Mouse (Mus musculus): ENCODE results near the gene Slc16a10.

Gene Slc16a10

DNA sequence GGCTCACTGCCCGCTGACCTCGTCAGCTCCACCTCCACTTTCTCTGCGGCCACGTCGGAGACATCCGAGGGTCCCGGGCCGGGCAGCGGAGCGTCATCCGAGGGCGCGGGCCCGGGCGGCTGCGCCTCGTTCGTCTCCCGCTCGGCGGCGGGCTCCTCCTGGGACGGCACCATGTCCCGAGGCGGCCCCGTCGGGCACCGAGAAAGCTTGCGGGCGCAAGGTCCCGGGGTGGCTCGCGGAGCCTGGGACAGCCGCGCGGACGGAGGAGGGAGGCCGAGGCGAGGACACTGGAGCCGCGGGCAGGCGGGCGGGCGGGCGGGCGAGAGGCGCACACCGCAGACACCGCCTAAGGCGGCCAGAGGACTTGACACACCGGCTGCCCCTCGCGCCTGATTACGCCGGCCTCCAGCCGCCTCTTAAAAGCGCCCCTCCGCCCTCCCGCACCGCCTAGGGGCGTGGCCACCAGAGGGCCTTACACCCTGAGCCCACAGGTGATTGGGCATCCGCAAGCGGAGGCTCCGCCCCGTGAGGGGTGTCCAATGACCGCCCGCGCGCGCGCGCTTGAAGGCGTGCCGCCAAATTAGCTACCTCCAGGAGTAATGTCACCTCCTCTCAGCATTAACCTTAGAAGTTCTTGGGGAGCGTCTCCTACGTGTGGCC is at the start of gene Slc16a10:
Gene Slc16a10 (minus strand): TSS at position 395 of the 660 bp plus-strand sequence.
- peak; percentile 98 for DNase-seq

DNA sequence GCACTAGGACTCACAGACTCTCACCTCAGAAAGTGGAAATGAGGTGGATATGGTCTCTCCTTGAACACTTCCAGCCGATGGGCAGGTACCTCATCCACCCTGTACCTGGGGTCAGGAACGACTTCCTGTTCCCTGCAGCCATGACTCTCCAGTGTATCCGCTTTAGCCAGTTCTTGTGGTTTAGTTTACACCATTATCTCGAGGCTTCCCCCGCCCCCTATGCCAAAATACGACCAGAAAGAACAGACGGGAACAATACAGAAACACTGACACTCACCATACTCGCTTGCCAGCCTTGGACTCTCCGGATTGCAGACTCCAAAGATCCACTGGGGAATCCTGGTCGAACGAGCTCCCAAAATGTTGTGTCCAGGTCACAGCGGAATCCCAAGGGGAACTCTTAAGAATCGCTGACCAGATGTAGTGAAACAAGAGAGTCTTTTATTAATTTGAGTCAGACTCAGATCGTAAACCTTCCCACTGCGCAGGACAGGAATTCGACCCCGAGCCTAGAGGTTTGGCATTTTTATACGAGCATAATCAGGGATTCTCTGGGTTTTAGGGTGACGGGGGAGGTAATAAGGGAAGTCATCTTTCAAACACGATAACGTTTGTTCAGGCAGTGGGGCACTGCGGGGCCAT is 49.4 kb upstream of the Slc16a10 start:
- DNase-seq = no peak

DNA sequence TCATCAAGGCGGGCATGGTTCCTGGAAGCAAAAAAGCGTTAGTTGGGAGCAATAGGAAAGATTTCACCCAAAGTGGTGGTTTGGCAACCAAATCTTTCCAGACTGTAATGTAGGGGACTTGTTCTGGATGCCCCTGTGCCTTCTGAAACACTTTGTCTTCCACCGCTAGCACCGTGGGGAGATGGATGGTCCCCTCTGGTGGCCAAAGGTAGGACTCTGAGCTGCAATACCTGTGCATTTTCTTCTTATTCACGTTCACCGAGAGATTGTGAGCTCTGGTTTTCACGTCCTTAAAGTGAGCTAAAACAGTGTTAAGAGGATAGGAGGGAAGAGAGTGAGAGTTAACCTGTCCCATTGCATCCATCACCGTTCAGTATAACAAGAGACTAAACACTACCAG is 48.8 kb upstream of the Slc16a10 start:
- no peak for DNase-seq

DNA sequence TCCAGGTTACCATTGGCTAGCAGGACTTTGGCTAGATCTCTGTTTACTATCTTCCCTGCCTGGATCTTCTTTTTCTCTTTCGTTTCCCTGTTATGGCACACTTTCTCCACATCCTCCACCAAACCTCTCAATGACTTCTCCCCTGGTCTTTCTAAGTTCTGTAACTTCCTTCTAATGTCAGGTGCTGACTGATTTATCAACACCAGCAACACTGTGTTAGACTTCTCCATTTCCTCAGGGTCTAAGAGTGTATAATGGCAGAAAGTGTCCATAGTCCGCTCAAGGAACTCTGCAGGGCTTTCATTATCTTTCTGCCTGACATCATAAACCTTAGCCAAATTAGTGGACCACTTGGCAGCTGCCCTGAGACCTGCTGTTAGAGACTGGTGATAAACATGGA is 47.6 kb upstream of the Slc16a10 start:
- DNase-seq = no peak

DNA sequence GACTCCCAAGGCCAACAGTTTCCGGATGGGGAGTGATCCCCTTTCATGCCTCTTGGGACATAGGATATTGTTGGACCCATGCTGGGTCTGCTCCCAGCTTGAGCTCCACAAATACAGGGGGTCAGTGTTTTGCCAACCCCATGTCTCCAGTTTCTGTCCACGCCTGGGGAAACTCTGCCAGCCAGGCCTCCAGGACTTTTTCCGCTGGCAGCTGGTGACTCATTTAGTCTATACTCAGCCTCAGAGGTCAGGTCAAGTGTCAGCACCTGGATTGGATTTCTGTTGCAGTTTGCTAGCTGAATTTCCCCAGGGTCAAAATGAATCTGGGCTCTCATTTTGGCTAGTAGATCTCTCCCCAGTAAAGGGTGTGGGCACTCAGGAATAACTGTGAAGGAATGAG is 46.8 kb upstream of the Slc16a10 start:
- no peak for DNase-seq

DNA sequence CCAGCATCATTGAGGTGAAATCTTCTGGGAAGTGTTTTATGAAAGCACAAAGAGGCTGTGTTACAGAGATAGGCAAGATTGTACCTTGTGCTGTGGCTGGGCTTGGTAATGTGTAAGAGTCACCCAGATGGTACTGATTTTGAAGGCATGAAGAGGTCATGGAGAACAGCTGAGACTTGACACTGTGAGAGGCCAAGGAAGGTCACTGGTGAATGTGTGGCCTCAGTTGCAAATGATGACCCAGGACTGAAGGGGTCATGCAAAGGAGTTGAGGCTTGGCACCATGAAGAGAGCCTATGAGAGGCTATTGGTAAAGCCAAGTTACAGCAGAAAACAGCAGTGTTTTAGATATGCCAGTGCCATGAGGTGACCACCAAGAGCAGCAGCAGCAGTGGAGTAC is 43.9 kb upstream of the Slc16a10 start:
- DNase-seq = no peak

DNA sequence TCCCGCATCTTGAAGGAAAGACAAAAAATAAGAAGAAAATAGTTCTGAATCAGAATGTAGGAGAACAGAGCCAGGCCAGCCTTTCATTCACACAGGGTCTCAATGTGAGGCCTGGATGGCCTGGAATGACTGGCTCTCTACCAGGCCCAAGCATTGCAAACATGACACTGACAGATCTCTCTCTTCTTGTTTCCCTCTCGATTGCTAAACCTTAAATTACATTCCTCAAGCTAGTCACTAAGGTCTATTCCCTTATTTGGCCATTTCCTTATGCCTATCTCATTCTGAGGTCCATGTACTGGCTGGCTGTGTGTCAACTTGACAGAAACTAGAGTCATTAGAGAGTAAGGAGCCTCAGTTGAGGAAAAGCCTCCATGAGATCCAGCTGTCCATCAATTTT is 38.0 kb upstream of the Slc16a10 start:
- DNase-seq = no peak

DNA sequence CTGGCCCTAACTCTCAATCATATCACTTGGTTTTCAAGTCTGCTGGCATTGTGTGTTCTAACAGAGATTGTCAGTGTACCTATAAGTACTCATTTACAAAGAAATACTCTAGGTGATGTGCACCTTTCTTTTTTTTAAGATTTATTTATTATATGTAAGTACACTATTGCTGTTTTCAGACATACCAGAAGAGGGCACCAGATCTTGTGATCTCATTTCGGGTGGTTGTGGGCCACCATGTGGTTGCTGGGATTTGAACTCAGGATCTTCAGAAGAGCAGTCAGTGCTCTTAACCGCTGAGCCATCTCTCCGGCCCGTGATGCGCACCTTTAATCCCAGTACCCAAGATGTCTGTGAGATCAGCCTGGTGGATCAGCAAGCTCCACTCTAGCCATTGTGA is 37.1 kb upstream of the Slc16a10 start:
- DNase-seq = no peak

DNA sequence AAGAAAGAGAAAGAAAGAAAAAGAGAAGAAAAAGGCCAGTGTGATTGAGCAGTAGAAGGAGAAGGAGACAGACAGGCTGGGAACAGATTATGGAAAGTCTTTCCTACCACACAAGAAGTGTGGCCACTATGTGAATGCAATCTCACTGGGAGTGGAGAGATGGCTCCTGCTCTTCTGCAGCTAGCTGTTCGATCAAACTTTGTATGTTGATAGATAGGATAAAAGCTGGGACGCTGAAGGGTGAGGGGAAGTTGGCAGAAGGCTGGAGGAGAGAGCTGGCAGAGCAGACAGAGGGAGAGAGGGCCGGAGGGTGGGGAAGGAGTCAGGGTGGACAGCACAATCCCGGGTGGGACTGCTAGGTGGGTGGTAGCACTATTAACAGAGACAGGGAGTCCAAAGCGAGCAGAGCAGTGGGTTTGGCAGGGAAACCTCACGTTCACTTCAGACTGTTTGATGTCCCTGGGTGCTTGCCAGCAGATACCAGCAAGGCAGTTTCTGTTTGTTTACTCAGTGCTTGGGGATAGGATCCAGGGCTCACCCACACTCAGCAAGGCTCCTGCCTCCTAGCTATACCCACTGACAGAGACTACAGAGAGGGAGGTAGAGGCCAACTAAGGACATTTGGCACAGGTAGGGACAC is 35.4 kb upstream of the Slc16a10 start:
- DNase-seq = no peak

DNA sequence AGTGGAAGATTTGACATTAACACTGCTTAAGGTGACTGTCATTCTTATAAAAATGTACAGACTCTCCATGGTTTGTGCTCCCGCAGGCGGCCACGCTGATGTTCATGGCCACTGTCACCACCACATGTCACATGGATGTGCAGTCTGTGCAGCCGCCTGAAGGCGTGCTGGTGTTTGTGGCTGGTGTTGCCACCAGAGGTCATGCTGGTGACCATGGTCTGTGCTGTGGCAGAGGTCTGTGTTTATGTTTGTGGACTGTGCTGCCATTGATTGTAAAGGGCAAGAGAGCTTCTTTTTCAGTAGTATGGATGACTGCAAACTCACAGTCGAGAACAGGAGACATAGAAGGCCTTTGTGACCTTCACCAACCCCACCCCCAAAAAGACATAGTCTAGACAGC is 30.1 kb upstream of the Slc16a10 start:
- DNase-seq = no peak

DNA sequence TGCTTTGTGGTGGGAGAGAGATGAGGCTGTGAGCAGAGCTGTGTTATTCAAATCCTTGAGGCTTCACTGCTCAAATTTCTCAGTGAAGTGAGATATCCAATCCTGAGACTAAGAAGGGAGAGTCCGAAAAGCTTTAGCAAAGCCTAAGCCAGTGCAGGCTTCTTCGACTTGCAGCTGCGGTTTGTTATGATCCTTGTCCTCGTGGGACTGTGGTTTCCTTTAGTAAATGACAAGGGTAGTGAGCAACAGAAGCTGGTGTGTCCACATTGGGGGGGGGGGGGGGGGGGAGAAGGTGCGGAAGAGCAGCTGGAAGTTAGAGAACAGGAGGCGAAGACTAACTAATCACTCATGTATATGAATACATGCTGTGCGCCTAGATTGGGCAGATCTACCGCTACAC is 29.2 kb upstream of the Slc16a10 start:
- DNase-seq = no peak

DNA sequence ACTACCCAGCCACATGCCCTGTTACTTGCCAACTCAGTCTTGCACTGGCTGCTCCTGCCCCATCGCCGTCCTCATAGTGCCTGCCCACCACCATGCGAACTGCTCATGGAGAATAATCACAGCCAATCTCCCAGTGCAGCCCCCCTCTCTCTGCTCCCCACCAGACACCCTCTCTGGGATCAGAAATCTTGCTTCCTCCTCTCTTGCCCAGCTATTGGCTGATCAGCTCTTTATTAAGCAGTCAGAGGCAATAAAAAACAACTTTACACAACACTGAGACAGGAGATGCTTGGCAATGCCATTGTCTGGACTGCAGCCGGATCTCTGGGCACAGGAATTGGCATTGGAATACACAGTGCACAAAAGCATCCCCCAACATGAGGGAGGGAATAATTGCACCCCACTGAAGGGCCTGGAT is 28.1 kb upstream of the Slc16a10 start:
- no peak for DNase-seq

DNA sequence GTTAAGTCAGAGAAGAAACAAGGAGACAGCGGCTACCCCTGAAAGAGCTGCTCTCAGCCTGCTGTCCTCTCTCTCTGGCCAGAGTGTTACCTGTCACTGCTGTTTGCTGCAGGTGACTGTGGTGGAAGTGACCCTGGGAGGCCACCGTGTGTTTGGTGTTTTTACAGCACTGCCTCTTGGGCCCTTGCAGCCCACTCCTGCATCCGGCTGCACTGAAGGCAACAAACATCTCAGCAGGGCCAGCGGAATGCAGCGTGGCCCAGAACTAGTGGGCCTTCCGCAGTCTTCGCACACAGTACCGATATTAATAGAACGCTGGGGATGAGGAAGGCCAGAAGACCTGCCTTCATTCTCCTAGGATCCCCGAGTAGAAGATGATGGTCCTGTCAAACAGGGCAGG is 27.5 kb upstream of the Slc16a10 start:
- DNase-seq = no peak

DNA sequence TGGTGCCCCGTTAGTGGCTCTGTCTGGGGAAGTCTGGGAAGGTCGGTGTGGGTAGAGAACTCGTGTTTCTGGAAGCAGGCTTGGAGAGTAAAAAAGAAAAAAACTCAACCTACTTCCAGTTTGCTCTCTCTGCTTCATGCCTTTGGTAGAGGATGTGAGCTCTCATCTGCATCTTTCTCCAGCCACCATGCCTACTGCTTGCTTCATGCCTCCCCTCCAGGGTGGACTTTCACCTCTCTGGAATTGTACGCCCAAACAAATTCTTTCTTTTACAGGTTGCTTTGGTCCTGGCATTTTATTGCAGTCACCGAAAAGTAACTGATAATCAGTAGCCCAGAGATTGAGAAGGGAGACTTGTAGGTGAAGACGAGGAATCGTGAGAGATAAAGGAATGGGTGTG is 27.0 kb upstream of the Slc16a10 start:
- no peak for DNase-seq

DNA sequence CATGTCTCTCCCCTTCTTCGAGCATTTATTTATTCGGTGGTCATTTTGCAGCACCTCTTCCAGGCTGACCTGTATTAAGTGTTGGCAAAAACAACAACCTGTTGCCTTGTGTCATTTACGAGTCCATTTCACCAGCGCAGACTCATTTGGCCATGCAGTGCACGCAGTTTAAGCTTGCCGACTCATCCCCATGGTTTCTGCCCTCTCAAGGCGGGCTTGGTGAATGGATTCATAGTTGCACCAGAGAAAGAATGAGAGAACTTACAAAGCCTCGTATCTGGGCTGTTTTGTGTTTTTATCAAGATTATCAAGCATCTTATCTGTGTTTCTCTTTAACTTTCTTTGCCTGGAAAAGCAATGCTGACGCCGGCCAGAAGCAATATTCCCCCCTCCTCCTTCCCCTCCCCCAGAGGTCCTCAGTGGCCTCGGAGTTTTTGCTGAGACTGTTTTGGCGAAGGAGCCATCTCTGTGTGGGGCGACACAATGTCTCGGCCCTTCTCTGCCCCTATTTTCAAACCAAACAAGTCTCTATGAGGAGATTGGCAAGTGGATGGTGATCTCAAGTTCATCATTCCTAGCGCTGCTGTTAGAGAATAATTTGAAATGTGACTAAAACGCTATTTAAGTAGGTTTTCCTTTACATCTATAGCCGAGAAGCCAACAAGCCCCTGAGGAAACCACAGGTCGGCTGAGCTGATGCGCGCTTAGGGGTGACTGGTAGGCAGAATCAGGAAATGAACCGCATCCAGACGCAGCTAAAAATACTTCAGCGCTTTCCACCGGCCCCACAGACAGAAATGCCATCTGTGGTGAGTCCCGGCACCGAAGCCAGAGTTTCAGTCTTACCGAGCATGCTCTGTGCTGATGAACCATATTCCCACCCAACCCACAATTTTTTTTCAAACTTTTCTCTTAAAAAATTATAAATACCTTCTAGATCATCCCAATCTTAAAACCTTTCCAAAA is 22.6 kb upstream of the Slc16a10 start:
- peak; percentile 32 for DNase-seq

DNA sequence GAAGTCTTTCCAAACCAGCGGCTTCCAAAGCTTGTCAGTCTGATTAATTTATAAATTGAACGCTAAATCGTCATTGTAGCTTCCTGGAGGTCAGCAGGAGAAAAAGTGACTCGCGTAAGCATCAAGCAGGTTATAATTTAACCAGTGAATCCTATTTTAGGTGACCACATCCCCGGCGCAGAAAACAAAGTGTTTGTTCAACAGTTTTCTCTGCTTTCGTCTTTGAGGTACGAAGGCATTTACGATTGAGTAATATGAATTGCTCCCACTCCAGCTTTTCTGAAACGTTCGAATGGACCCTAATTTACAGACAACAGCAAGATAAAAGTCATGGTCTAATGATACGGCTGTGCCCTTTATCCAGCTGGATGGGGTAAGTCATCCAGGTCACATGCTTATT is 21.9 kb upstream of the Slc16a10 start:
- DNase-seq = no peak

DNA sequence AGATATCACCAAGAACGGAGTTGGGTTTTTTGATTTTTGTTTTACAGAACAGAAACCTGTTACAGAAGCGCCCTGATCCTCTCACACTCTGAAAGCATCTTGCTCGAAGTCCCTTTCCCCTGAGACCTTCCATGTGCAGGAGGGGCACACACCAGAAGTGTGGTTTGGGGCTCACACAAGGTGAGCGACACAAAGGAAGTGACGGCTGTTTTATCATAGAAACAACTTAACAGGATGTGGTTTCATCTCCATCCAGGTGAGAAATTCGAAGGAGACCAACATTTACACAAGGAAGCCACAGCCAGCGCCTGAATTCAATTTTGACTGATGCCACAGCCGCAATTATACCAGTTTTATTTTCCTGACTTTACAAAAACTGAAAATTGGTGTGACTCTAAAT is 21.3 kb upstream of the Slc16a10 start:
- no peak for DNase-seq

DNA sequence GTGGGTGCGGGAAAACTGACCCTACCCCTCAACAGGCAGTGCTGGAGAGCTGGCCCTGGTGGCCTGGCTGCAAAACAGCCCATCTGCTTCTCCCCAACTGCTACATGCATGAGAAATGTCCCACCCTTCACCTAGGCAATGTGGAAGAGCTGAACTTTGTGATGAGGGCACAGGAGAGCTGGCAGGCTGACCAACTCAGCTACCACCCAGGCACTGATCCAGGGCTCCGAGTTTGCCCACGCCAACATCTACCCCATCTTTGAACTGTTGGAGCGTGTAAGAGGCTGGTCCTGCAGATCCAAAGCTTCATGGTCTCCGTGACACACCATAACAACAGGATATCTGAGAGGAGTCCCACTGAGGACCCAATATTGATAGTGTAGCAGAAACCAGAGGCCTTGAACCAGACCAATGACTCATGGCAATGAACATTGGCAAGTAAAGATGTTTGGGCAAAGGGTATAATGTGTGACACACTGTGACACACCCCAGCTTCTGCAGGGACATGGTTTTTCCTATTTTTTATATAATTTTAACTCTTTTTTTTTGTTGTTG is 19.7 kb upstream of the Slc16a10 start:
- no peak for DNase-seq

DNA sequence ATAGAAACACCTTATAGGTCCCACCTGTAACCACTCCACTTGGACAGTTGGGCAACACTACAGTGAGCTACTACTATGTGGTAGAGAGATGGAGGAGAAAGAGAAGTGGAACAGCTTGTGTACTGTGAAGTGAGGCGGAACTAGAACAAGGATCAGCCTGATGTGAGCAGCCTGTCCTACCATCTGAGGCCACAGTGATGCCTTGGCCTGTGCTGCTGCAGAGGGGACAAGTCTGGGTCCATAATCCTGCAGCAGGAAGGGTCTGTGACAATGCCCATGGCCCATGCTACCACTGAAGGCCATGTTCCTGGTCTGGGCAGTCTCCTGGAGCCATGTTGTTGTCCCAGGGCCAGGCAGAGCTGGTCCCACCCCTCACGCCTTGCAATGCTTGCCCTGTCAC is 19.2 kb upstream of the Slc16a10 start:
- DNase-seq = no peak

DNA sequence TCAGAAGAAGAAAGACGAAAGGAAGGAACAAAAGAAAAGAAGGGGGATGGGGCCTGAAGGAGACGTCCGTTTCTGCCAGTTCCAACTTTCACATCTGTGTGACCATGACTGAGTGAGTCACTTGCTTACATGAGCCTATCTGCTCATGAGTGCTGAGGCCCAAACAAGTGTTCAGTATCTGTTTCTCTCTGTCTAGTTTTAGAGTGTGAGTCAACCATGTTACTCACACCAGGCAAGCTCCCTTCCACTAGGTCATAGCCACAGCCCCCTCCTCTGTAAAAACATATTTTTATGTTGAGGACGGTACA is 10.4 kb upstream of the Slc16a10 start:
- DNase-seq = no peak

DNA sequence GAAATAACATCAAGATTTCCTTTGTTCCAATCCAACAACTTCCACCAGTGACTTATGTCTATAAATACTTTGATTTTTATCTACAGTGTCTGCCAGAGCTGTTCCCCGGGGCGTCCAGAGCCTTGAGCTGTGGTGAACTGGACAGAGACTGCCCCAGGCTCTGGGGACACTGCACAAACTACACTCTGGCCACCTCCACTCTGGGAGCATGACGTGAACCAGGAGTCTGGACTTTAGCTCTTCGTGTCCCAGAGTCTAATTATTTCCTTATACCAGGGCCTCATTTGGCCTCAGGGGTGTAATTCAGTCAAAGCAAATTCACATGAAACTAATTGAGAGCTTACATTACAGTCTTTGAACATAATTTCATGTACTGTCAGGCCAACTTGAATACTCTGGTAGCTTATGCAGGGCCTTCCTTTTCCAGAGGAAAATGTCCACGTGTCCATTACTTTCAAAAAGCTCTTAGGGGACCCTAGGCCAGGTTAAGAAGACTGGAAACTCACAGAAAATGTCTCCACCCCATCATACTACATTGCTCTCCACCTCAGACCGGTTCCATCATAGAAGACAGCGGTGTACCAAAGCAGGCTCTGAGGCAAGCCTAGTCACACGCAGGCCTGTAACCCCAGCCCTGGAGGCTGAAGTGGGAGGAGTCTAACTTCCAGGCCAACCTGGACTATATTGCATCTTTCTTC is 9.9 kb upstream of the Slc16a10 start:
- DNase-seq = no peak

DNA sequence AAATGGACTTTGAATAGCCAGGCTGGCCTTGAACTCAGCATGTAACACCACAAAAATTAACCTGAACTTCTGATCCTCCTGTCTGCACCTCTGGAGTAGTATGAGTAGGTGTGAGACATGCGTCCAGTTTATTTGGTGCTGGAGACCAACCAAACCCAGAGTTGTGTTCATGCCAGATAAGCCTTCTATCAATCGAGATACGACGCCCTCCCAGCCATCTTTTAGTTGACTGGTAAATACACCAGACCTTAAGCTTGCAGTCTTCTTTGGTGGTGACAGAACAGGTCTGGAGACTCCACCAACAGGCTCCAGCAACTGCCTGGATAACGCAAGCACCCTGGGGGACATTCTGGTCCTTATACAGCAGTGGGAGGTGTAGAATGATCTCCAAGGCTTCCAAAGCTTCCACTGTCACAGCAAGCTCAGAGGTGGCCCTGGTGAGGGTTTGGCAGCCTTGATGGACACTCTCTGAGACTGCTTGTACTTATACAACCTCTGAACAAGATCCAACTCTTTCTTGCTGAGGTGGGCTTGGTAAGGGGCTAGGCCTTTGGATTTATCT is 7.6 kb upstream of the Slc16a10 start:
- DNase-seq = no peak

All from cerebellum, adult 11-12 months (tissue).